Comparison of ENCODE assay signal across 8 mouse cellular contexts in the genomic region with DNA sequence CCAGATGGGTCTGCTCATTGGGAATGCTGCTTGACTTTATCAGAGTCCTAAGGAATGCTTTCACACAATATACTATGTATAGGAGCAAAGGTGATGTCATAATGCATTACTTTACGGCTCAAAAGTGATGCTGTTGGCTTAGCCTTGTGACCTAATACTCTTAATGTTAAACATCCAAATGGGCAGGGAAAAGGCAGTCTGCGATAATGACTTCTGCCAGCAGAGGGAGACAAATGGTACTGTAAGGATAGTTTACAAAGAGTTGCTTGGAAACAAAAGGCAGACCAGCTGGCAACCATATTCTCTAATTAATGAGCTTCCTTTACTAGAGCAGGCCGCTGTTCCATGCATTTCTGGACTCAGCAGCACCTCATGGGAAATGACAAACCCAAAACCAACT. TPM values are rescaled to one million over a fixed set of nuclear protein-coding genes. Genes with fewer than 3 reads are reported as not detected.
DNase-seq lines count a peak whose midpoint lies in the region; TF ChIP-seq lines count a peak whose summit lies in the region.

No protein-coding gene starts in this region.

- no peak overlapping the region for H3K4me3 ChIP-seq in E14TG2a.4 (replicated peaks; ENCODE audit: low read length)
- no peak overlapping the region for H3K4me3 ChIP-seq in forebrain, embryonic 10.5 days

- TF ChIP-seq POLR2A in brain, embryonic 14.5 days (IDR thresholded peaks at IDR 0.05; ENCODE audit: borderline replicate concordance, extremely low read depth, insufficient read depth, insufficient read length, poor library complexity, severe bottlenecking), result no peak

- H3K4me1 ChIP-seq in E14TG2a.4 (replicated peaks; ENCODE audit: low read depth, low read length), result peaks cover 36% of the 10 kb centered on the region
- H3K4me1 ChIP-seq in forebrain, embryonic 10.5 days, result peaks cover 56% of the 10 kb centered on the region

- peak; percentile 94 for DNase-seq in brain, embryonic 14.5 days (ENCODE audit: low read depth)
- DNase-seq in forebrain, embryonic 10.5 days (ENCODE audit: extremely low spot score, low spot score), result peak; percentile 72
- peak; percentile 86 to 90 for DNase-seq in heart, postnatal 36 days
- peak; percentile 57 for DNase-seq in large intestine, adult 2 months (ENCODE audit: low read depth, low spot score)
- DNase-seq in lung, adult 18-20 months, result peak; percentile 74 to 85
- DNase-seq in ovary, adult 18-20 months (ENCODE audit: low spot score), result peak; percentile 27
- peak; percentile 9 to 38 for DNase-seq in thymus, adult 18-20 months

- H3K27ac ChIP-seq in forebrain, embryonic 10.5 days, result peak overlapping the region; percentile 53

- H3K9me3 ChIP-seq in E14TG2a.4 (ENCODE audit: low read length), result no peaks in the 10 kb centered on the region
- H3K9me3 ChIP-seq in forebrain, embryonic 10.5 days, result no peaks in the 10 kb centered on the region

- TF ChIP-seq CTCF in E14TG2a.4 (conservative IDR thresholded peaks at IDR 0.05; ENCODE audit: low read length), result peak; percentile 78
- peak; percentile 69; the same call in 1 of the 2 replicates for TF ChIP-seq CTCF in brain, embryonic 14.5 days (IDR thresholded peaks at IDR 0.05; ENCODE audit: borderline replicate concordance, extremely low read depth, insufficient read depth, insufficient read length)

- peaks cover 9% of the 10 kb centered on the region; the same call in 1 of the 2 replicates for H3K27me3 ChIP-seq in E14TG2a.4 (ENCODE audit: insufficient read depth, low read length)
- H3K27me3 ChIP-seq in forebrain, embryonic 10.5 days (ENCODE audit: poor library complexity, severe bottlenecking), result no peaks in the 10 kb centered on the region

- intact Hi-C loops in heart, postnatal 36 days (cut with DNase I), result loop anchor here (2.0 kb wide), 3 partner anchors 95 to 167 kb away; partner anchors contain the start of gene D630045J12Rik

- 32% methylated on average over 3 of the region's 3 CpGs for WGBS in forebrain, embryonic 10.5 days
- 4% methylated on average over 3 of the region's 3 CpGs for WGBS in large intestine, adult 2 months

- 0 out of 2 replicates have a peak, but pooled peaks cover 3% of the 10 kb centered on the region for H3K36me3 ChIP-seq in E14TG2a.4 (ENCODE audit: insufficient read depth, low read length)
- peaks cover 47% of the 10 kb centered on the region for H3K36me3 ChIP-seq in forebrain, embryonic 10.5 days (replicated peaks)

RNA-seq across cellular contexts. Expression of gene Atp6v0a4, which starts 35.7 kb away (rescaled TPM):
- polyA plus RNA-seq in brain, embryonic 14.5 days (2012; rRNA removed), result 0.44 and 0.48 TPM in 2 replicates
- not detected in 2 replicates for polyA plus RNA-seq in forebrain, embryonic 10.5 days (2016; fragmentation: Nextera tagmentation; extraction: Ambion mirVana)
- 1 to 10 TPM; 1.9 to 2.1 TPM for total RNA-seq in heart, postnatal 36 days (2021)
- 0.34 and 0.61 TPM in 2 replicates for polyA plus RNA-seq in large intestine, adult 2 months (2012; rRNA removed)

RNA-seq across cellular contexts. Expression of gene Tmem213, which starts 51.0 kb away (rescaled TPM):
- polyA plus RNA-seq in brain, embryonic 14.5 days (2012; rRNA removed), result 0.15 TPM in 1 of 2 replicates, not detected in the other
- polyA plus RNA-seq in forebrain, embryonic 10.5 days (2016; fragmentation: Nextera tagmentation; extraction: Ambion mirVana), result not detected in 2 replicates
- total RNA-seq in heart, postnatal 36 days (2021), result not detected
- not detected in 2 replicates for polyA plus RNA-seq in large intestine, adult 2 months (2012; rRNA removed)

Comparison
In these comparisons a context has a peak if more than half of its experiments do, and no peak if none do; other contexts are left out.
1. DNase-seq: peak in every context shown above with its lines; median percentile 94 in brain, embryonic 14.5 days; 88 in heart, postnatal 36 days; 80 in lung, adult 18-20 months; 72 in forebrain, embryonic 10.5 days; 57 in large intestine, adult 2 months; 27 in ovary, adult 18-20 months; 24 in thymus, adult 18-20 months.